Mouse (Mus musculus): Measurements from ENCODE around the gene Zfr2.

The Zfr2 gene

GRCm38 (mm10) chr10:81247804-81248203 is 14.8 kb downstream of the Zfr2 start:
- DNase-seq (ENCODE audit: low read depth): peak; percentile 83

GRCm38 (mm10) chr10:81249442-81249841 is 16.5 kb downstream of the Zfr2 start:
- DNase-seq (ENCODE audit: low read depth): peak; percentile 59

- DNase-seq (ENCODE audit: low read depth): peak; percentile 90
These were observed 19.8 kb downstream of the Zfr2 start, which contains the start of gene Matk for GRCm38 (mm10) chr10:81252424-81253419. Gene Matk, plus strand, starts transcription at chr10:81252935.

GRCm38 (mm10) chr10:81254886-81255285 is 21.9 kb downstream of the Zfr2 start:
- peak; percentile 66 for DNase-seq (ENCODE audit: low read depth)

GRCm38 (mm10) chr10:81257158-81258039 is 24.4 kb downstream of the Zfr2 start:
- peak; percentile 66 for DNase-seq (ENCODE audit: low read depth)

- DNase-seq (ENCODE audit: low read depth): no peak
These were observed 26.4 kb downstream of the Zfr2 start for GRCm38 (mm10) chr10:81259225-81259884.

- DNase-seq (ENCODE audit: low read depth): no peak
These were observed 28.1 kb downstream of the Zfr2 start for GRCm38 (mm10) chr10:81261025-81261424.

- no peak for DNase-seq (ENCODE audit: low read depth)
These were observed 32.6 kb downstream of the Zfr2 start for GRCm38 (mm10) chr10:81265540-81265939.

GRCm38 (mm10) chr10:81266211-81267105 is 33.5 kb downstream of the Zfr2 start, which contains the start of the genes Mrpl54 and Apba3:
Gene Mrpl54, minus strand, starts transcription at chr10:81266934.
Gene Apba3, plus strand, starts transcription at chr10:81266960.
- DNase-seq (ENCODE audit: low read depth): peak; percentile 100

- peak; percentile 88 for DNase-seq (ENCODE audit: low read depth)
These were observed 35.1 kb downstream of the Zfr2 start for GRCm38 (mm10) chr10:81268056-81268455.

- no peak for DNase-seq (ENCODE audit: low read depth)
These were observed 35.9 kb downstream of the Zfr2 start for GRCm38 (mm10) chr10:81268643-81269412.

GRCm38 (mm10) chr10:81272356-81272755 is 39.4 kb downstream of the Zfr2 start:
- DNase-seq (ENCODE audit: low read depth): no peak

GRCm38 (mm10) chr10:81273842-81274241 is 40.9 kb downstream of the Zfr2 start:
- no peak for DNase-seq (ENCODE audit: low read depth)

GRCm38 (mm10) chr10:81277676-81278075 is 44.7 kb downstream of the Zfr2 start:
- DNase-seq (ENCODE audit: low read depth): no peak

- peak; percentile 33 for DNase-seq (ENCODE audit: low read depth)
These were observed 46.5 kb downstream of the Zfr2 start for GRCm38 (mm10) chr10:81279496-81279895.

- DNase-seq (ENCODE audit: low read depth): no peak
These were observed 51.2 kb downstream of the Zfr2 start for GRCm38 (mm10) chr10:81284189-81284588.

GRCm38 (mm10) chr10:81284719-81285118 is 51.8 kb downstream of the Zfr2 start:
- DNase-seq (ENCODE audit: low read depth): peak; percentile 31

GRCm38 (mm10) chr10:81285694-81286450 is 52.9 kb downstream of the Zfr2 start:
- peak; percentile 95 for DNase-seq (ENCODE audit: low read depth)

GRCm38 (mm10) chr10:81286586-81286985 is 53.6 kb downstream of the Zfr2 start:
- peak; percentile 76 for DNase-seq (ENCODE audit: low read depth)
